Mouse (Mus musculus) MEL (cell line): ENCODE data around the gene Ehf. TPM values are rescaled to one million over a fixed set of nuclear protein-coding genes. Genes with fewer than 3 reads are reported as not detected.

ENCODE experiments used
- DNase-seq: peaks from one replicate; pipeline ENCODE4 v3.0.0; 2011; ENCODE audit warnings: low read depth, low spot score
- H3K27ac ChIP-seq: 2 replicates; pipeline ENCODE4 v1.5.1; 2012; ENCODE audit warnings: low read depth, mild to moderate bottlenecking, control low read depth, low read length, moderate library complexity; ENCODE audit not compliant: control insufficient read depth
- H3K27me3 ChIP-seq, 2 experiments: fragments of 150-350 bp in 1 of 2; sonication (generic) in 1 of 2; 2 replicates each; pipeline ENCODE4 v1.6.1; 2012; ENCODE audit warnings: low read length in 2 of 2, mild to moderate bottlenecking in 2 of 2, improper control_type of control experiment in 1 of 2, moderate library complexity in 1 of 2; ENCODE audit not compliant: insufficient read depth in 2 of 2, control insufficient read depth in 1 of 2
- H3K36me3 ChIP-seq, 2 experiments: 2 replicates each; pipeline ENCODE4 v1.6.1; 2012 to 2014; ENCODE audit warnings: low read length in 2 of 2, improper control_type of control experiment in 1 of 2, inconsistent platforms in 1 of 2, mild to moderate bottlenecking in 1 of 2; ENCODE audit not compliant: insufficient read depth in 2 of 2, control insufficient read depth in 1 of 2
- H3K4me1 ChIP-seq, 2 experiments: fragments of 150-350 bp in 1 of 2; sonication (generic) in 1 of 2; 2 replicates each; pipeline ENCODE4 v1.6.1; 2012; ENCODE audit warnings: low read length in 2 of 2, improper control_type of control experiment in 1 of 2, mild to moderate bottlenecking in 1 of 2; ENCODE audit not compliant: insufficient read depth in 2 of 2, control insufficient read depth in 1 of 2
- H3K4me3 ChIP-seq, 2 experiments: fragments of 150-350 bp in 1 of 2; sonication (generic) in 1 of 2; 2 replicates each; pipeline ENCODE4 v1.5.1; 2012; ENCODE audit warnings: low read depth in 2 of 2, low read length in 2 of 2, mild to moderate bottlenecking in 2 of 2, moderate library complexity in 2 of 2, control low read depth in 1 of 2, improper control_type of control experiment in 1 of 2; ENCODE audit not compliant: control insufficient read depth in 1 of 2, insufficient read depth in 1 of 2
- H3K79me2 ChIP-seq: 2 replicates; pipeline ENCODE4 v1.6.1; 2012; ENCODE audit warnings: mild to moderate bottlenecking, low read length, moderate library complexity; ENCODE audit not compliant: control insufficient read depth, poor library complexity, insufficient read depth
- H3K9ac ChIP-seq: 2 replicates; pipeline ENCODE4 v1.6.1; 2012; ENCODE audit warnings: low read depth, mild to moderate bottlenecking, control low read depth, low read length, moderate library complexity; ENCODE audit not compliant: control insufficient read depth, poor library complexity, severe bottlenecking
- H3K9me3 ChIP-seq: fragments of 150-350 bp; sonication (generic); replicated peaks from 2 replicates; pipeline ENCODE4 v1.6.1; 2012; ENCODE audit warnings: mild to moderate bottlenecking, low read length, improper control_type of control experiment, moderate library complexity; ENCODE audit not compliant: insufficient read depth
- CHD2 ChIP-seq: IDR thresholded peaks from 2 replicates; pipeline ENCODE4 v1.6.1; 2011; ENCODE audit warnings: low read length, improper control_type of control experiment
- CTCF ChIP-seq, 3 experiments: IDR thresholded peaks in 2 of 3; conservative IDR thresholded peaks in 1 of 3; 2 replicates each; pipeline ENCODE4 v1.5.1; 2011 to 2012; ENCODE audit warnings: low read length in 3 of 3, low read depth in 2 of 3, mild to moderate bottlenecking in 2 of 3, improper control_type of control experiment in 1 of 3, inconsistent platforms in 1 of 3, mixed read lengths in 1 of 3, moderate library complexity in 1 of 3; ENCODE audit not compliant: control insufficient read depth in 1 of 3, insufficient read depth in 1 of 3, poor library complexity in 1 of 3, severe bottlenecking in 1 of 3
- E2F4 ChIP-seq: IDR thresholded peaks from 2 replicates; pipeline ENCODE4 v1.6.1; 2011; ENCODE audit warnings: low read depth, low read length, improper control_type of control experiment, borderline replicate concordance
- ELF1 ChIP-seq: IDR thresholded peaks from 2 replicates; pipeline ENCODE4 v1.6.1; 2014; ENCODE audit warnings: low read depth, mild to moderate bottlenecking, inconsistent platforms, low read length, improper control_type of control experiment, moderate library complexity
- EP300 ChIP-seq, 2 experiments: IDR thresholded peaks; 2 replicates each; pipeline ENCODE4 v1.6.1; 2011; ENCODE audit warnings: improper control_type of control experiment in 2 of 2, low read length in 2 of 2, low read depth in 1 of 2, mild to moderate bottlenecking in 1 of 2
- ETS1 ChIP-seq: IDR thresholded peaks from 2 replicates; pipeline ENCODE4 v1.6.1; 2012; ENCODE audit warnings: low read depth, mild to moderate bottlenecking, inconsistent platforms, low read length, improper control_type of control experiment, moderate library complexity
- GABPA ChIP-seq: IDR thresholded peaks from 2 replicates; pipeline ENCODE4 v1.6.1; 2012; ENCODE audit warnings: low read depth, mild to moderate bottlenecking, inconsistent platforms, low read length, improper control_type of control experiment, moderate library complexity
- GATA1 ChIP-seq: IDR thresholded peaks from 2 replicates; pipeline ENCODE4 v1.6.1; 2011; ENCODE audit warnings: low read depth, low read length, improper control_type of control experiment
- KAT2A ChIP-seq: conservative IDR thresholded peaks from 2 replicates; pipeline ENCODE4 v1.6.1; 2012; ENCODE audit warnings: low read depth, low read length, improper control_type of control experiment, inconsistent platforms
- MAX ChIP-seq: IDR thresholded peaks from 2 replicates; pipeline ENCODE4 v1.6.1; 2011; ENCODE audit warnings: low read length, improper control_type of control experiment
- MEF2A ChIP-seq: IDR thresholded peaks from 2 replicates; pipeline ENCODE4 v1.6.1; 2014; ENCODE audit warnings: low read depth, mild to moderate bottlenecking, inconsistent platforms, low read length, improper control_type of control experiment; ENCODE audit not compliant: poor library complexity, insufficient replicate concordance, severe bottlenecking; ENCODE audit errors: extremely low read depth
- MYC ChIP-seq: IDR thresholded peaks from 2 replicates; pipeline ENCODE4 v1.6.1; 2011; ENCODE audit warnings: low read depth, mild to moderate bottlenecking, low read length, improper control_type of control experiment, moderate library complexity
- POLR2AphosphoS5 ChIP-seq: IDR thresholded peaks from 2 replicates; pipeline ENCODE4 v1.6.1; 2012; ENCODE audit warnings: low read depth, borderline replicate concordance, mild to moderate bottlenecking, inconsistent platforms, low read length, moderate library complexity, mixed read lengths
- RAD21 ChIP-seq: IDR thresholded peaks from 2 replicates; pipeline ENCODE4 v1.6.1; 2011; ENCODE audit warnings: mild to moderate bottlenecking, low read depth, low read length, improper control_type of control experiment
- RCOR1 ChIP-seq: IDR thresholded peaks from 2 replicates; pipeline ENCODE4 v1.6.1; 2012; ENCODE audit warnings: low read depth, mild to moderate bottlenecking, inconsistent platforms, low read length, improper control_type of control experiment
- TBP ChIP-seq: IDR thresholded peaks from 2 replicates; pipeline ENCODE4 v1.8.0; 2011; ENCODE audit warnings: low read depth, low read length, improper control_type of control experiment
- polyA plus RNA-seq, 2 experiments: library from polyadenylated mRNA; stranded (reverse) in 1 of 2; unstranded in 1 of 2; fragments of >175 nt in 1 of 2; fragments of >200 nt in 1 of 2; gene quantifications; 2 replicates each; pipeline versions ENCODE4 v1.2.1 to v1.2.4; 2012; ENCODE audit warnings: low replicate concordance in 2 of 2, low read depth in 1 of 2; ENCODE audit not compliant: insufficient read length in 2 of 2, insufficient read depth in 1 of 2, missing spikeins in 1 of 2
- total RNA-seq: library from RNA; depleted of rRNA; stranded (reverse); fragments of 300-350 nt; gene quantifications from 2 replicates; pipeline ENCODE4 v1.2.3, GENCODE M21; 2012

Gene Ehf
- total and polyA plus RNA-seq, 3 experiments: not detected

- Histone ChIP-seq H3K9ac (no peak overlapping the region), H3K4me3 (no peak overlapping the region), H3K79me2 (no peaks in the 10 kb centered on the region), H3K9me3 (no peaks in the 10 kb centered on the region), H3K27ac (no peak overlapping the region), H3K36me3 (no peaks in the 10 kb centered on the region), H3K4me1 (no peaks in the 10 kb centered on the region), H3K27me3 (peaks cover 4 to 12% of the 10 kb centered on the region in 2 experiments)
- no peak for DNase-seq
- TF ChIP-seq MAX: no peak
- TF ChIP-seq CHD2: no peak
- no peak for TF ChIP-seq E2F4
- no peak for TF ChIP-seq CTCF (IDR thresholded peaks at IDR 0.05 in 2 of 3, conservative IDR thresholded peaks at IDR 0.05 in 1 of 3; ENCODE audit: control insufficient read depth in 1 of 3, insufficient read depth in 1 of 3, low read depth in 2 of 3, low read length in 3 of 3, poor library complexity in 1 of 3, severe bottlenecking in 1 of 3)
- no peak for TF ChIP-seq ELF1
- TF ChIP-seq EP300 (IDR thresholded peaks at IDR 0.05; ENCODE audit: low read depth in 1 of 2, low read length in 2 of 2): no peak
- TF ChIP-seq MEF2A: no peak
- TF ChIP-seq RCOR1: no peak
- no peak for TF ChIP-seq KAT2A
- no peak for TF ChIP-seq RAD21
- no peak for TF ChIP-seq ETS1
- TF ChIP-seq GATA1: no peak
- TF ChIP-seq POLR2AphosphoS5: no peak
- TF ChIP-seq TBP: no peak
- no peak for TF ChIP-seq GABPA
- no peak for TF ChIP-seq MYC
These were observed 32.4 kb downstream of the Ehf start for GRCm38 (mm10) chr2:103270556-103271160.

- H3K9me3 ChIP-seq: no peaks in the 10 kb centered on the region
- no peaks in the 10 kb centered on the region for H3K79me2 ChIP-seq
- TF ChIP-seq ELF1 (no peak), MEF2A (no peak), MYC (no peak)
- TF ChIP-seq, all 39 proteins: peak for 0
- Histone ChIP-seq H3K36me3 (no peaks in the 10 kb centered on the region), H3K4me3 (no peak overlapping the region), H3K27me3 (peaks cover 0 to 3% of the 10 kb centered on the region in 2 experiments; a peak in 3 of 4 replicates), H3K9ac (no peak overlapping the region), H3K4me1 (no peaks in the 10 kb centered on the region), H3K27ac (no peak overlapping the region)
- no peak for DNase-seq
These were observed 64.0 kb downstream of the Ehf start for GRCm38 (mm10) chr2:103239086-103239485.
